Mouse (Mus musculus) liver, embryonic 14.5 days (tissue): Measurements from ENCODE around the gene Ppp1r12b. TPM values are rescaled to one million over a fixed set of nuclear protein-coding genes. Genes with fewer than 3 reads are reported as not detected.

Source experiments
- ATAC-seq: fragments of 200-750 bp; cut with Nextera tagmentation; 2 replicates; pipeline ENCODE4 v1.8.0; 2017; ENCODE audit warnings: moderate number of reproducible peaks, mild to moderate bottlenecking, moderate library complexity; ENCODE audit not compliant: insufficient read depth
- DNase-seq, 3 experiments: peaks; one replicate each; pipeline ENCODE4 v3.0.0-alpha.2; 2012 to 2013; ENCODE audit warnings: low read depth in 3 of 3, low spot score in 3 of 3
- H3K27ac ChIP-seq: fragments of 300-500 bp; sonication (generic); 2 replicates; pipeline ENCODE4 v1.5.1; 2014; ENCODE audit warnings: moderate library complexity, mild to moderate bottlenecking, control low read depth, inconsistent platforms
- H3K27me3 ChIP-seq: fragments of 300-500 bp; sonication (generic); 2 replicates; pipeline ENCODE4 v1.6.1; 2014; ENCODE audit warnings: mild to moderate bottlenecking, low read length, moderate library complexity; ENCODE audit not compliant: control insufficient read depth, insufficient read depth
- H3K36me3 ChIP-seq: fragments of 300-500 bp; sonication (generic); replicated peaks from 2 replicates; pipeline ENCODE4 v1.6.1; 2014; ENCODE audit warnings: low read depth; ENCODE audit not compliant: control insufficient read depth, insufficient read depth
- H3K4me1 ChIP-seq, 2 experiments: fragments of 200-500 bp in 1 of 2; fragments of 300-500 bp in 1 of 2; sonication (generic) in 1 of 2; replicated peaks; 2 replicates each; pipeline ENCODE4 v1.6.1; 2012 to 2014; ENCODE audit warnings: antibody characterized with exemption in 1 of 2, inconsistent platforms in 1 of 2, low read length in 1 of 2; ENCODE audit not compliant: control insufficient read depth in 2 of 2, insufficient read depth in 2 of 2
- H3K4me2 ChIP-seq: fragments of 300-500 bp; sonication (generic); 2 replicates; pipeline ENCODE4 v1.6.1; 2014; ENCODE audit warnings: low read depth, mild to moderate bottlenecking, control low read depth, moderate library complexity
- H3K4me3 ChIP-seq, 2 experiments: fragments of 200-500 bp in 1 of 2; fragments of 300-500 bp in 1 of 2; sonication (generic) in 1 of 2; 2 replicates each; pipeline ENCODE4 v1.5.1; 2012 to 2014; ENCODE audit warnings: low read depth in 2 of 2, low read length in 2 of 2, mild to moderate bottlenecking in 2 of 2, control low read depth in 1 of 2, inconsistent platforms in 1 of 2, moderate library complexity in 1 of 2; ENCODE audit not compliant: insufficient read depth in 1 of 2
- H3K9ac ChIP-seq: fragments of 300-500 bp; sonication (generic); replicated peaks from 2 replicates; pipeline ENCODE4 v1.6.1; 2014; ENCODE audit warnings: mild to moderate bottlenecking, control low read depth, moderate library complexity
- H3K9me3 ChIP-seq: fragments of 300-500 bp; sonication (generic); 2 replicates; pipeline ENCODE4 v1.6.1; 2016; ENCODE audit warnings: low read length, mixed read lengths; ENCODE audit not compliant: control insufficient read depth
- CTCF ChIP-seq: IDR thresholded peaks from 2 replicates; pipeline ENCODE4 v1.5.1; 2016; ENCODE audit warnings: antibody characterized with exemption, low read depth, control low read depth
- EP300 ChIP-seq: IDR thresholded peaks from 2 replicates; pipeline ENCODE4 v1.6.1; 2016; ENCODE audit warnings: antibody characterized with exemption, low read depth
- WGBS: fragments of 180-500 bp; shearing (Covaris S2); extraction: QIAGEN DNeasy Blood & Tissue Kit; methylation state at CpG from one replicate; pipeline ENCODE4 v1.1.7; 2014; ENCODE audit not compliant: insufficient replicate concordance; 5-methylcytosine and 5-hydroxymethylcytosine counted together
- polyA plus RNA-seq, 2 experiments: library from polyadenylated mRNA; depleted of rRNA in 1 of 2; stranded (reverse) in 1 of 2; unstranded in 1 of 2; fragments of >200 nt; fragmentation: Nextera tagmentation in 1 of 2; extraction: Ambion mirVana in 1 of 2; gene quantifications; 2 replicates each; pipeline versions ENCODE4 v1.2.1 to v1.2.3; 2012 to 2014

Gene Ppp1r12b
- polyA plus RNA-seq, 2 experiments = 1.6 to 1.7 TPM

DNA sequence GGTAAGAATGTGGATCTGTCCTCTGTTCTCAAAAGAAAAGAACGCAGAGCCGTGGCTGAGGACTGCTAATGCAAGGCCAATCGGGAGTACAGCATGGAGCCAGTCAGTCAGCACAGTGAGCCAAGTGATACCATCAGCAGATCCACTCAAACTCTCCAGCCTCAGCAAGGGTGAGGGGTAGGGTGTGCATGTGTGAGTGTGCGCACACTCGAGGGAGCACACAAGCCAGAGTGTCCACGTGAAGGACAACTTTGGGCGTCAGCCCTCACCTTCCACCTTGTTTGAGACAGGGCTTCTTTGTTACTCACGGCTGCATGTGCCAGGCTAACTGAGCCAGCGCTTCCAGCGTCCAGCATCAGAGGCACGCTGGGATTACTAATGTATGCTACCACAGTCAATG lies 136.5 kb downstream of the Ppp1r12b start:
- no peaks in the 10 kb centered on the region for H3K27me3 ChIP-seq
- no peak overlapping the region for H3K9ac ChIP-seq
- TF ChIP-seq EP300 (no peak), CTCF (no peak)
- no peak for ATAC-seq
- no peak overlapping the region for H3K4me3 ChIP-seq
- H3K27ac ChIP-seq = no peak overlapping the region
- H3K36me3 ChIP-seq = no peaks in the 10 kb centered on the region
- H3K9me3 ChIP-seq = no peaks in the 10 kb centered on the region
- DNase-seq = no peak
- WGBS = 86% methylated on average over 11 of the region's 11 CpGs
- H3K4me2 ChIP-seq = no peak overlapping the region
- H3K4me1 ChIP-seq = peaks cover 20 to 22% of the 10 kb centered on the region in 2 experiments

DNA sequence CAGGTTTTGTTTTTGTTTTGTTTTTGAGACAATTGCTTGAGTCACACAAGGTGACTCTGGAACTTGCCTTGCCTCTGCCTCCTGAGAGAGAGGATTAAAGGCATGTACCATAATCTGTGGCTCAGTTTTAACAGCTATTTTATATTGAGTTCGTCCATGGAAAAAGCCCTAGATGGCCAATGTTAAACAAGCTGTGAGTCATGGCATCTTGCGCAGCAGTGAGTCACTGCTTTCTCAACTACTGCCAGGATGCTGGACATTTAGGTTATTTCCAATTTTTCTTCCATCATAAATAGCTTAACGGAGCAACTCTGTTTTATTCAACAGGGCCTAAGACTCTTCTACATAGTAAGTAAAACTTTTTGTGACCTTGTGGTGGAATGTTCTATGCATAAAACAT lies 137.0 kb downstream of the Ppp1r12b start:
- Histone ChIP-seq H3K4me1 (peaks cover 20 to 22% of the 10 kb centered on the region in 2 experiments), H3K9ac (no peak overlapping the region), H3K4me2 (no peak overlapping the region), H3K9me3 (no peaks in the 10 kb centered on the region), H3K27me3 (no peaks in the 10 kb centered on the region), H3K36me3 (no peaks in the 10 kb centered on the region), H3K27ac (no peak overlapping the region), H3K4me3 (no peak overlapping the region)
- 87% methylated on average over 3 of the region's 3 CpGs for WGBS
- no peak for TF ChIP-seq CTCF
- no peak for TF ChIP-seq EP300
- DNase-seq = no peak
- ATAC-seq = no peak

DNA sequence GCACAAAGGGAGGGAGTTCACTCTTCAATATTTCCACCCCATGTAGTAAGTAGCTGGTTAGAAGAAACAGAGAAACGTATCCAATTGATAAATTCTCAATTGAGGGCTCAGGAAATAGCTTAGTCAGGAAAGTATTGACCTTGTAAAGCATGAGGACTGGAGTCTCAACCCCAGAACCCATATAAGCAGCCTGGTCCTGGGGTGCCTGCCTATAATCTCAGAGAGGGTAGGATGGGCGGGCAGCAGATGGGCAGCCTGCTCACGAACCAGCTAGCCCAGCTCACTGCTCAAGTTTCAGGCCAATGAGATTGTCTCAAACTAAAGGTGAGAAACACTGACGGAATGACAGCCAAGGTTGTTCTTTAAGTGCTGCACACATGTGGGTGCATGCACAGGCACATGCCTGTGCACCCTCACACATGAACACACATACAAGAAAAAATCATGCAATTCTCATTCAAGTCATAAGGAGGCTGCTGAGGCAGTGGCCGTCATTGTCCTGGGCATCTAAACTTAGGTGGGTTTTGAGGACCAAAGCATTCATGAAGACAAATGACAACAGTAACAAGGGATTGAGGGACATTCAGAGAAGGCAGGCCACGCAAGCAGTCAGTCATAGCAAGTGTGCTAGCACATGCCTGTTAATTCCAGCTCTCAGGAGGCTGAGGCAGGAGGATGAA lies 137.7 kb downstream of the Ppp1r12b start:
- Histone ChIP-seq H3K36me3 (no peaks in the 10 kb centered on the region), H3K27me3 (no peaks in the 10 kb centered on the region), H3K4me1 (peaks cover 20 to 22% of the 10 kb centered on the region in 2 experiments), H3K9ac (no peak overlapping the region), H3K4me2 (no peak overlapping the region), H3K4me3 (no peak overlapping the region), H3K27ac (no peak overlapping the region), H3K9me3 (no peaks in the 10 kb centered on the region)
- 73% methylated on average over 6 of the region's 6 CpGs for WGBS
- ATAC-seq (no peak), DNase-seq (no peak)
- TF ChIP-seq EP300 (no peak), CTCF (no peak)

DNA sequence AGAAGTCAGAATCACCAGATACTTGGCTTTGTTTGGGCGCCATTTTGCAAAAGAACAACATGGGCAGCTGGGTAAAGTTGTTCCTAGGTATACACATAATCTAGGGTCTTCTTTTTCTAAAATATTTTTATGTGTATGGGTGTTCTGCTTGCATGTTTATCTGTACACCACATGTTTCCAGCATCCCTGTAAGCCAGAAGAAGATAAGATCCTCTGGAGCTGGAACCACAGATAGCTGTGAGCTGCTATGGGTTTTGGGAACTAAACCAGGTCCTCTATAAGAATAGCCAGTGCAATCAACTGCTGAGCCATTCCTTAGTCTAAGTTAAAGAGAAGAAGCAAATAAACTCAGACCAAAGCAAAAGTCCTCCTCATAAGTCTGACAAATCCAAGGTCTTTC lies 138.6 kb downstream of the Ppp1r12b start:
- H3K9me3 ChIP-seq = no peaks in the 10 kb centered on the region
- ATAC-seq (peak; percentile 63; the same call in 1 of the 2 replicates), DNase-seq (peak in 1 of 3 experiments; percentile 27)
- H3K4me2 ChIP-seq = peak overlapping the region; percentile 31
- H3K27ac ChIP-seq = no peak overlapping the region; the same call in 1 of the 2 replicates
- H3K27me3 ChIP-seq = no peaks in the 10 kb centered on the region
- no peak overlapping the region for H3K4me3 ChIP-seq
- no peaks in the 10 kb centered on the region for H3K36me3 ChIP-seq
- TF ChIP-seq EP300 (peak; percentile 76), CTCF (no peak)
- WGBS = 83% methylated on average over 1 of the region's 1 CpGs
- no peak overlapping the region for H3K9ac ChIP-seq
- peaks cover 20 to 22% of the 10 kb centered on the region in 2 experiments for H3K4me1 ChIP-seq

DNA sequence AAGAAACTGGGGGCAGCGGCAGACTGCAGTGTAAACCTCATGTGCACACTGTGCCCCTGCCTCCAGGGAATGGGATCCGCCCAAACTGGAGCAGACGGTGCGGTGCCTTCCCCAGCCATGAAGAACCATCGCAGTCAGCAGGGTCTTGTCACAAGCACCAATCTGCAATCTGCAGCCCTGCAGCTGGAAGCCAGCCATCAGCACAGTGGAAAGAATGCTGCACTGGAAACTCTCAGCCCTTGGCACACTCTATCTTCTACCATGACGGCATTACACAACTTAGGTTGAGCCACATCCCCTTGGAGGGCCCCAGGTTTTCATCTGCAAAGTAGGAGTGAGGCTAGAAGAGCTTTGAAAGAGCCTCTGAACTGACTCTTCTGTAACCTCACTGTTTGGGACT lies 139.1 kb downstream of the Ppp1r12b start:
- no peaks in the 10 kb centered on the region for H3K9me3 ChIP-seq
- H3K36me3 ChIP-seq = no peaks in the 10 kb centered on the region
- H3K9ac ChIP-seq = no peak overlapping the region
- H3K4me1 ChIP-seq = peaks cover 20 to 22% of the 10 kb centered on the region in 2 experiments
- DNase-seq (peak in 1 of 3 experiments; percentile 20), ATAC-seq (peak; percentile 76)
- no peak overlapping the region for H3K27ac ChIP-seq
- H3K4me3 ChIP-seq = no peak overlapping the region
- no peak for TF ChIP-seq CTCF
- TF ChIP-seq EP300 = 0 out of 2 replicates have a peak, but pooled peaks have one; percentile 23
- H3K27me3 ChIP-seq = no peaks in the 10 kb centered on the region
- no peak overlapping the region; the same call in 1 of the 2 replicates for H3K4me2 ChIP-seq
- 42% methylated on average over 6 of the region's 6 CpGs for WGBS
